Mouse (Mus musculus) limb, embryonic 14.5 days (tissue): Measurements from ENCODE around the gene Pak2. TPM values are rescaled to one million over a fixed set of nuclear protein-coding genes. Genes with fewer than 3 reads are reported as not detected.
A peak's percentile ranks its signal among the peaks of the same experiment; 100 is the strongest.

Experiments
- ATAC-seq: fragments of 200-750 bp; cut with Nextera tagmentation; 2 replicates; pipeline ENCODE4 v1.8.0; 2017; ENCODE audit warnings: low read depth, moderate number of reproducible peaks, moderate TSS enrichment; ENCODE audit not compliant: low FRiP score
- DNase-seq: peaks from one replicate; pipeline ENCODE4 v3.0.0-alpha.2; 2015; ENCODE audit warnings: low spot score
- H3K27ac ChIP-seq: fragments of 300-500 bp; sonication (generic); replicated peaks from 2 replicates; pipeline ENCODE4 v1.5.1; 2014; ENCODE audit warnings: low read depth, mild to moderate bottlenecking, low read length, moderate library complexity, mixed read lengths
- H3K27me3 ChIP-seq: fragments of 300-500 bp; sonication (generic); 2 replicates; pipeline ENCODE4 v1.6.1; 2014; ENCODE audit warnings: low read length, mixed read lengths; ENCODE audit not compliant: control insufficient read depth, insufficient read depth
- H3K36me3 ChIP-seq: fragments of 300-500 bp; sonication (generic); 2 replicates; pipeline ENCODE4 v1.6.1; 2014; ENCODE audit warnings: mild to moderate bottlenecking, low read length, moderate library complexity, mixed read lengths; ENCODE audit not compliant: control insufficient read depth, insufficient read depth
- H3K4me1 ChIP-seq: fragments of 300-500 bp; sonication (generic); 2 replicates; pipeline ENCODE4 v1.6.1; 2014; ENCODE audit warnings: antibody characterized with exemption, low read length, mixed read lengths; ENCODE audit not compliant: control insufficient read depth, insufficient read depth
- H3K4me2 ChIP-seq: fragments of 300-500 bp; sonication (generic); replicated peaks from 2 replicates; pipeline ENCODE4 v1.6.1; 2014; ENCODE audit warnings: low read depth, mild to moderate bottlenecking, low read length, moderate library complexity; ENCODE audit not compliant: severe bottlenecking
- H3K4me3 ChIP-seq: fragments of 300-500 bp; sonication (generic); replicated peaks from 2 replicates; pipeline ENCODE4 v1.5.1; 2014; ENCODE audit warnings: low read length
- H3K9ac ChIP-seq: fragments of 300-500 bp; sonication (generic); 2 replicates; pipeline ENCODE4 v1.6.1; 2014; ENCODE audit warnings: mild to moderate bottlenecking, low read depth, low read length, moderate library complexity; ENCODE audit not compliant: severe bottlenecking
- H3K9me3 ChIP-seq: fragments of 300-500 bp; sonication (generic); 2 replicates; pipeline ENCODE4 v1.6.1; 2016; ENCODE audit warnings: low read length; ENCODE audit not compliant: control insufficient read depth
- POLR2A ChIP-seq: fragments of 200-500 bp; IDR thresholded peaks from 2 replicates; pipeline ENCODE4 v1.8.0; 2012; ENCODE audit warnings: inconsistent platforms, mild to moderate bottlenecking, moderate library complexity, borderline replicate concordance; ENCODE audit not compliant: insufficient read depth, insufficient read length; ENCODE audit errors: extremely low read depth
- WGBS: fragments of 180-500 bp; shearing (Covaris S2); extraction: QIAGEN DNeasy Blood & Tissue Kit; methylation state at CpG from one replicate; pipeline ENCODE4 v1.1.7; 2014; 5-methylcytosine and 5-hydroxymethylcytosine counted together
- polyA plus RNA-seq, 2 experiments: library from polyadenylated mRNA; depleted of rRNA in 1 of 2; stranded (reverse) in 1 of 2; unstranded in 1 of 2; fragments of >200 nt; fragmentation: Nextera tagmentation in 1 of 2; extraction: Ambion mirVana in 1 of 2; gene quantifications; 2 replicates each; pipeline versions ENCODE4 v1.2.1 to v1.2.3; 2012 to 2014

Pak2 gene
- polyA plus RNA-seq, 2 experiments, result 26.5 to 35.8 TPM

- no peak overlapping the region for H3K9ac ChIP-seq
- H3K36me3 ChIP-seq, result no peaks in the 10 kb centered on the region
- no peaks in the 10 kb centered on the region for H3K27me3 ChIP-seq
- no peak for TF ChIP-seq POLR2A
- H3K4me2 ChIP-seq, result no peak overlapping the region
- H3K4me1 ChIP-seq, result no peaks in the 10 kb centered on the region
- H3K27ac ChIP-seq, result no peak overlapping the region
- H3K9me3 ChIP-seq, result no peaks in the 10 kb centered on the region
- ATAC-seq, result peak; percentile 30
- DNase-seq, result no peak
- H3K4me3 ChIP-seq, result no peak overlapping the region
- WGBS, result 33% methylated on average over 5 of the region's 5 CpGs
Measured at GRCm38 (mm10) chr16:32009913-32010312, 69.2 kb downstream of the Pak2 start.

- no peaks in the 10 kb centered on the region for H3K36me3 ChIP-seq
- no peak overlapping the region for H3K4me3 ChIP-seq
- H3K4me2 ChIP-seq, result no peak overlapping the region
- WGBS, result 70% methylated on average over 10 of the region's 10 CpGs
- ATAC-seq, result no peak
- TF ChIP-seq POLR2A, result no peak
- H3K27me3 ChIP-seq, result no peaks in the 10 kb centered on the region
- no peak overlapping the region for H3K9ac ChIP-seq
- H3K4me1 ChIP-seq, result no peaks in the 10 kb centered on the region
- DNase-seq, result no peak
- no peak overlapping the region for H3K27ac ChIP-seq
- no peaks in the 10 kb centered on the region for H3K9me3 ChIP-seq
Measured at GRCm38 (mm10) chr16:32008529-32009293, 70.4 kb downstream of the Pak2 start.

- no peak for ATAC-seq
- TF ChIP-seq POLR2A, result no peak
- no peak for DNase-seq
- over 99% methylated on average over 3 of the region's 3 CpGs for WGBS
- no peak overlapping the region for H3K9ac ChIP-seq
- H3K27ac ChIP-seq, result no peak overlapping the region
- H3K27me3 ChIP-seq, result no peaks in the 10 kb centered on the region
- H3K4me2 ChIP-seq, result no peak overlapping the region
- peaks cover 1% of the 10 kb centered on the region; the same call in 1 of the 2 replicates for H3K36me3 ChIP-seq
- no peaks in the 10 kb centered on the region for H3K9me3 ChIP-seq
- H3K4me3 ChIP-seq, result no peak overlapping the region
- peaks cover 11% of the 10 kb centered on the region; the same call in 1 of the 2 replicates for H3K4me1 ChIP-seq
Measured at GRCm38 (mm10) chr16:32004731-32005130, 74.4 kb downstream of the Pak2 start.

- H3K27me3 ChIP-seq, result no peaks in the 10 kb centered on the region
- TF ChIP-seq POLR2A, result 0 out of 2 replicates have a peak, but pooled peaks have one; percentile 68
- peak within 1 kb of the TSS; percentile 96 for H3K4me3 ChIP-seq
- peak within 1 kb of the TSS; percentile 87 for H3K4me2 ChIP-seq
- DNase-seq, result peak; percentile 87
- peaks cover 11% of the 10 kb centered on the region; the same call in 1 of the 2 replicates for H3K4me1 ChIP-seq
- peaks cover 9% of the 10 kb centered on the region; the same call in 1 of the 2 replicates for H3K36me3 ChIP-seq
- H3K9ac ChIP-seq, result peak within 1 kb of the TSS; percentile 90
- H3K9me3 ChIP-seq, result no peaks in the 10 kb centered on the region
- ATAC-seq, result peak; percentile 95
- WGBS, result 3% methylated on average over 49 of the region's 66 CpGs
- peak within 1 kb of the TSS; percentile 70 for H3K27ac ChIP-seq
Measured at GRCm38 (mm10) chr16:32002509-32003477, 76.3 kb downstream of the Pak2 start, which contains the start of gene Senp5. Senp5 (minus strand) TSS chr16:32003287.

GRCm38 (mm10) chr16:31996371-31996770, 82.8 kb downstream of the Pak2 start:
- TF ChIP-seq POLR2A, result no peak
- H3K4me2 ChIP-seq, result no peak overlapping the region
- H3K36me3 ChIP-seq, result peaks cover 26% of the 10 kb centered on the region
- ATAC-seq, result no peak
- WGBS, result 90% methylated on average over 5 of the region's 5 CpGs
- no peak overlapping the region for H3K4me3 ChIP-seq
- no peak for DNase-seq
- no peak overlapping the region for H3K27ac ChIP-seq
- H3K4me1 ChIP-seq, result no peaks in the 10 kb centered on the region
- H3K27me3 ChIP-seq, result no peaks in the 10 kb centered on the region
- no peaks in the 10 kb centered on the region for H3K9me3 ChIP-seq
- no peak overlapping the region for H3K9ac ChIP-seq
